Mouse (Mus musculus) liver, embryonic 12.5 days (tissue): ENCODE measurements around the gene Maml2. TPM values are rescaled to one million over a fixed set of nuclear protein-coding genes. Genes with fewer than 3 reads are reported as not detected.

Experiments
- ATAC-seq: fragments of 200-750 bp; cut with Nextera tagmentation; 2 replicates; pipeline ENCODE4 v1.8.0; 2017; ENCODE audit warnings: moderate number of reproducible peaks, mild to moderate bottlenecking, moderate library complexity
- H3K27ac ChIP-seq: fragments of 300-500 bp; sonication (generic); 2 replicates; pipeline ENCODE4 v1.5.1; 2016; ENCODE audit warnings: mild to moderate bottlenecking
- H3K27me3 ChIP-seq: fragments of 300-500 bp; sonication (generic); replicated peaks from 2 replicates; pipeline ENCODE4 v1.6.1; 2016; ENCODE audit warnings: mild to moderate bottlenecking, moderate library complexity
- H3K36me3 ChIP-seq: fragments of 300-500 bp; sonication (generic); 2 replicates; pipeline ENCODE4 v1.6.1; 2016; ENCODE audit warnings: mild to moderate bottlenecking, moderate library complexity
- H3K4me1 ChIP-seq: fragments of 300-500 bp; sonication (generic); 2 replicates; pipeline ENCODE4 v1.6.1; 2016
- H3K4me2 ChIP-seq: fragments of 300-500 bp; sonication (generic); 2 replicates; pipeline ENCODE4 v1.6.1; 2016; ENCODE audit warnings: mild to moderate bottlenecking, moderate library complexity
- H3K4me3 ChIP-seq: fragments of 300-500 bp; sonication (generic); 2 replicates; pipeline ENCODE4 v1.5.1; 2016; ENCODE audit warnings: mild to moderate bottlenecking, moderate library complexity
- H3K9ac ChIP-seq: fragments of 300-500 bp; sonication (generic); 2 replicates; pipeline ENCODE4 v1.6.1; 2016; ENCODE audit warnings: mild to moderate bottlenecking, moderate library complexity
- H3K9me3 ChIP-seq: fragments of 300-500 bp; sonication (generic); replicated peaks from 2 replicates; pipeline ENCODE4 v1.6.1; 2016; ENCODE audit warnings: mild to moderate bottlenecking, moderate library complexity
- WGBS: fragments of 180-500 bp; shearing (Covaris S2); methylation state at CpG from one replicate; pipeline ENCODE4 v1.1.7; 2016; ENCODE audit not compliant: insufficient replicate concordance; 5-methylcytosine and 5-hydroxymethylcytosine counted together
- polyA plus RNA-seq: library from polyadenylated mRNA; unstranded; fragments of >200 nt; fragmentation: Nextera tagmentation; extraction: Ambion mirVana; gene quantifications from 2 replicates; pipeline ENCODE4 v1.2.1, GENCODE M21; 2016

Maml2 gene
- polyA plus RNA-seq, 1 experiment from 2014 or later: 1.7 TPM

- ATAC-seq: no peak
- Histone ChIP-seq H3K4me1 (no peaks in the 10 kb centered on the region), H3K36me3 (no peaks in the 10 kb centered on the region), H3K9me3 (no peaks in the 10 kb centered on the region), H3K4me2 (no peak overlapping the region), H3K4me3 (no peak overlapping the region), H3K27ac (no peak overlapping the region), H3K27me3 (no peaks in the 10 kb centered on the region), H3K9ac (no peak overlapping the region)
- WGBS: 74% methylated on average over 3 of the region's 3 CpGs
Observed at GRCm38 (mm10) chr9:13460012-13460411, 162.3 kb downstream of the Maml2 start.

DNA sequence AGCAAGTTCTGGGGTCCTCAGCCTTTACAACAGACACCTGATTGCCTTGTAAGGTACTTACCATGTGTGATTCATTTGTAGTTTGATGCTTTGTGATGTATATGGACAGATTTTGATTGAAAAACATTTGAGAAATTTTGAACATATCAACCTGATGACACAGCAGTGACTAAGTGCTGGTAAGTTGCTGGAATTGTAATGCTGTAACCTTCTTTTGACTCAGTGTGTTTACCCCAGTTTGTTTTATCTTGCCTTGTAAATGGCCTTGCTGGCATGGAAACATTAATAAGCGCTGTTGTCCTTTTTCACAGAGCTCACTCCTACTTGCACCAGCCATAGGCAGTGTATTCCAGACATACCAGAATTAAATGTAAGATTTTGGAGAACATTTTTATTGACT is 163.2 kb downstream of the Maml2 start:
- H3K9me3 ChIP-seq: no peaks in the 10 kb centered on the region
- no peaks in the 10 kb centered on the region for H3K4me1 ChIP-seq
- no peaks in the 10 kb centered on the region for H3K36me3 ChIP-seq
- H3K4me3 ChIP-seq: no peak overlapping the region
- WGBS: 82% methylated on average over 1 of the region's 1 CpGs
- no peak overlapping the region for H3K27ac ChIP-seq
- H3K27me3 ChIP-seq: no peaks in the 10 kb centered on the region
- ATAC-seq: no peak
- no peak overlapping the region for H3K9ac ChIP-seq
- no peak overlapping the region for H3K4me2 ChIP-seq

- no peak overlapping the region for H3K4me2 ChIP-seq
- H3K36me3 ChIP-seq: no peaks in the 10 kb centered on the region
- no peak overlapping the region for H3K27ac ChIP-seq
- H3K4me3 ChIP-seq: no peak overlapping the region
- WGBS: 44% methylated on average over 4 of the region's 4 CpGs
- no peaks in the 10 kb centered on the region for H3K27me3 ChIP-seq
- H3K9ac ChIP-seq: no peak overlapping the region
- ATAC-seq: no peak
- 0 out of 2 replicates have a peak, but pooled peaks cover 16% of the 10 kb centered on the region for H3K4me1 ChIP-seq
- H3K9me3 ChIP-seq: no peaks in the 10 kb centered on the region
Observed at GRCm38 (mm10) chr9:13465358-13466020, 167.7 kb downstream of the Maml2 start.

GRCm38 (mm10) chr9:13466351-13466750 is 168.6 kb downstream of the Maml2 start:
- H3K4me2 ChIP-seq: peak overlapping the region; percentile 23; the same call in 1 of the 2 replicates
- H3K27ac ChIP-seq: no peak overlapping the region
- no peaks in the 10 kb centered on the region for H3K9me3 ChIP-seq
- H3K9ac ChIP-seq: no peak overlapping the region
- 0 out of 2 replicates have a peak, but pooled peaks cover 16% of the 10 kb centered on the region for H3K4me1 ChIP-seq
- H3K27me3 ChIP-seq: no peaks in the 10 kb centered on the region
- no peak for ATAC-seq
- H3K36me3 ChIP-seq: no peaks in the 10 kb centered on the region
- H3K4me3 ChIP-seq: no peak overlapping the region
- WGBS: 31% methylated on average over 4 of the region's 4 CpGs

DNA sequence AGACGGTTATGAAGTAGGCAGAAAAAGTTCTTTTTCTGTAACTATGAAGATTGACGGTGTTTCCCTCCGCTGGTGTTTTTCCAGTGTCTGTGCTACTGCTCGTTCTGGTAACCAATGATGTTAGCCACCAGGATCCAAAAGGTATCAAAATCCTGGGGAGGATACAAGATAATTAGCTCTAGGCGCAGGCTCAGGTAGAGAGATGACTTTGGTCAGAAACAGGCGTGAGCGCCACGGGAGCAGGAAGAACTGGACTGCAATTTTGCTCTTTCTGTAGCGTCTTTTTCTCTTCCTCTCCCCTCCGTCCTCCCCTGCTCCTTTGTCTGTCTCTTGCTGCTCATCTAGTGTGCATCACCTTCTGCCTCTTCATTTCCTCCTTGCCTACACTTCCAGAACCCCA is 169.1 kb downstream of the Maml2 start:
- no peak for ATAC-seq
- Histone ChIP-seq H3K27me3 (no peaks in the 10 kb centered on the region), H3K4me3 (no peak overlapping the region), H3K27ac (no peak overlapping the region), H3K4me2 (peak overlapping the region; percentile 23; the same call in 1 of the 2 replicates), H3K9ac (no peak overlapping the region), H3K4me1 (0 out of 2 replicates have a peak, but pooled peaks cover 16% of the 10 kb centered on the region), H3K9me3 (no peaks in the 10 kb centered on the region), H3K36me3 (no peaks in the 10 kb centered on the region)
- WGBS: 37% methylated on average over 10 of the region's 10 CpGs

DNA sequence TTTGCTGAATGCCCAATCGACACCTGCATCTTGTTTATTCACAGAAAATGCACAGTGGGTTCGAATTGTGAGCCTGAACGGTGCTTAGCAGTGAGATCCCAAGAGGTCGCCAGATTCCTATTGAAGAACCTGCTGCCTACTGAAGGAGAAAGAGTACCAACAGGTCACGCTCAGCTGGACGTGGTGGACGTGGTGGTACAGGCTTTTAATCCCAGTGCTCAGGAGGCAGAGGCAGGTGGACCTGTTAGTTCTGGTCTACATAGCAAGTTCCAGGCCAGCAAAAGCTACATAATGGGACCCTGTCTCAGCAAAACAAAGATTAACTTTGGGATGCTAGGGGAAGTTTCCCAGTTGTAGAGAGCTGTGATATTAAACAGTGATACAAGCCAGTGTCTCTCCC is 170.0 kb downstream of the Maml2 start:
- Histone ChIP-seq H3K4me2 (no peak overlapping the region), H3K27me3 (no peaks in the 10 kb centered on the region), H3K4me3 (no peak overlapping the region), H3K9ac (no peak overlapping the region), H3K4me1 (0 out of 2 replicates have a peak, but pooled peaks cover 16% of the 10 kb centered on the region), H3K27ac (no peak overlapping the region), H3K36me3 (no peaks in the 10 kb centered on the region), H3K9me3 (no peaks in the 10 kb centered on the region)
- WGBS: 71% methylated on average over 7 of the region's 7 CpGs
- no peak for ATAC-seq

GRCm38 (mm10) chr9:13468778-13469177 is 171.0 kb downstream of the Maml2 start:
- ATAC-seq: no peak

GRCm38 (mm10) chr9:13470013-13470412 is 172.3 kb downstream of the Maml2 start:
- H3K27me3 ChIP-seq: no peaks in the 10 kb centered on the region
- ATAC-seq: no peak
- 15% methylated on average over 7 of the region's 7 CpGs for WGBS
- H3K4me3 ChIP-seq: no peak overlapping the region
- H3K9me3 ChIP-seq: no peaks in the 10 kb centered on the region
- 0 out of 2 replicates have a peak, but pooled peaks cover 16% of the 10 kb centered on the region for H3K4me1 ChIP-seq
- H3K4me2 ChIP-seq: no peak overlapping the region
- H3K36me3 ChIP-seq: no peaks in the 10 kb centered on the region
- no peak overlapping the region for H3K9ac ChIP-seq
- H3K27ac ChIP-seq: no peak overlapping the region

More at GRCm38 (mm10) chr9:13468778-13469177, 171.0 kb downstream of the Maml2 start:
- H3K27me3 ChIP-seq: no peaks in the 10 kb centered on the region
- H3K36me3 ChIP-seq: no peaks in the 10 kb centered on the region
- no peaks in the 10 kb centered on the region for H3K9me3 ChIP-seq
- H3K4me1 ChIP-seq: 0 out of 2 replicates have a peak, but pooled peaks cover 16% of the 10 kb centered on the region
- no peak overlapping the region for H3K4me2 ChIP-seq
- H3K27ac ChIP-seq: no peak overlapping the region
- H3K9ac ChIP-seq: no peak overlapping the region
- 43% methylated on average over 6 of the region's 6 CpGs for WGBS
- H3K4me3 ChIP-seq: no peak overlapping the region

GRCm38 (mm10) chr9:13474951-13475350 is 177.2 kb downstream of the Maml2 start:
- Histone ChIP-seq H3K9ac (no peak overlapping the region), H3K9me3 (no peaks in the 10 kb centered on the region), H3K4me3 (no peak overlapping the region), H3K4me2 (no peak overlapping the region), H3K4me1 (no peaks in the 10 kb centered on the region), H3K27me3 (no peaks in the 10 kb centered on the region), H3K27ac (no peak overlapping the region), H3K36me3 (no peaks in the 10 kb centered on the region)
- WGBS: 81% methylated on average over 5 of the region's 5 CpGs
- no peak for ATAC-seq

DNA sequence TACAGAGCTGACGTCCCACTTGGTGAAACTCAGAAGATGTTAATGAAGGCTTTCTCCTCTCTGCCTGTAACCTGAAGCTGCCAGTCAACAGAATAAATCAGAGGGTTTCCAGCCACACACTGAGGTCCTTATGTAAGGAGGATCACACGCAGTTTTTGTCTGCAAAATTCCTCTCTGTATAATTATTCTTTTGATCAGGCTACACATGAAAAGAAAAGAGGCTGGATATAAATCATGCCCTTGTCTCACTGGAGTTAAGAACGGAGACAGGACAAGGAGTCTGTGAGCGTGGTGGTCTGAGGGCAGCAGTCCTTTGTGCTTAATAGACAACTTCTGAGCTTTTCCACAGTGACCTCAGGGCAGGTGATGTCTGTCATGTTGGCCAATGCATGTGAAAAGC is 181.5 kb downstream of the Maml2 start:
- 0 out of 2 replicates have a peak, but pooled peaks cover 6% of the 10 kb centered on the region for H3K4me1 ChIP-seq
- WGBS: 64% methylated on average over 4 of the region's 4 CpGs
- no peak overlapping the region for H3K4me2 ChIP-seq
- no peak overlapping the region for H3K9ac ChIP-seq
- no peak overlapping the region for H3K4me3 ChIP-seq
- no peaks in the 10 kb centered on the region for H3K36me3 ChIP-seq
- no peaks in the 10 kb centered on the region for H3K27me3 ChIP-seq
- no peak overlapping the region for H3K27ac ChIP-seq
- H3K9me3 ChIP-seq: no peaks in the 10 kb centered on the region
- ATAC-seq: no peak

DNA sequence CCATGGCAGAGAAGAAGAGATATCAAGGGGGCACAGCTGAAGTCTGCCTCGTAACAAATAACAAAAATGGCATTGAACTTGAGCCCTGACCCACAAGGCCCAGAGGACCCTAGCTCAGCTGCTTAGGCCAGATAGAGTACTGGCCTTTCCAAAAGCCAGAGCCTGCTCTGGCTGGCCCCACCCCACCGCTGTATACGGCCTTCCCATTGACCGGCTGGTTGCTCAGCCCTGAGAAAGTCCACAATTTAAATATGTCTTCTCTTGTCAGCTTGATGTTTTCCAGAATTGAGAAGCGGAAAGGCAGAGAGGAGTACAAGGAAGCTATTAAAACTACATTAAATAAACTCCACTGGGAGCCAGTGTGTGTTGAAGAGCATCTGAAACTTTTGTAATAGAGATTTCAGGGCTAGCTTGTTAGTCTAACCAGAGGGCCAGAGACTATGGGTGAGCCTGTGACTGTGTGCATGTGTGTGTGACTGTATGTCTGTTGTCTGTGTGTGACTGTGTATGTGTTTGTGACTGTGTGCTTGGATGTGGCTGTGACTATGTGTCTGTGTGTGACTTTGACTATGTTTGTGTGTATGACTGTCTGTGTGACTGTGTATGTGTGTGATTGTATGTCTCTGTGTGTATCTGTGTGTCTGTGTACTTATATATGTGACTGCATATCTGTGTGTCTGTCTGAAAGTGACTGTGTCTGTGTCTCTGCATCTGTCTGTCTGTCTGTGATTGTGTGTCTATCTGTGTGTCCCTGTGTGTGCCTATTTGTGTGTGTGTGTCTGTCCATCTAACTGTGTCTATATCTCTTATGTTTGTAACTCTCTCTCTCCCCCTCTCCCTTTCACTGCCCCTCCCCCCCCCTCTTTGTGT is 185.7 kb downstream of the Maml2 start:
- no peak; the same call in 1 of the 2 replicates for ATAC-seq
- H3K27ac ChIP-seq: 0 out of 2 replicates have a peak overlapping the region, but pooled peaks have one; percentile 32

More for the DNA sequence above, 185.7 kb downstream of the Maml2 start:
- WGBS: 57% methylated on average over 5 of the region's 5 CpGs
- no peaks in the 10 kb centered on the region for H3K36me3 ChIP-seq
- H3K4me3 ChIP-seq: no peak overlapping the region
- H3K4me2 ChIP-seq: no peak overlapping the region
- no peak overlapping the region for H3K9ac ChIP-seq
- 0 out of 2 replicates have a peak, but pooled peaks cover 8% of the 10 kb centered on the region for H3K4me1 ChIP-seq
- no peaks in the 10 kb centered on the region for H3K27me3 ChIP-seq
- H3K9me3 ChIP-seq: no peaks in the 10 kb centered on the region
